Mouse (Mus musculus) adrenal gland (tissue): ENCODE data around the gene Aass.
"Not testable (repeated sequence)": the region's sequence is repeated elsewhere in the genome, so short reads cannot be mapped to it uniquely, and the experiment has no call there.

Experiments used
- intact Hi-C: fragments of 180-260 bp; cut with DNase I; formaldehyde crosslinking; loops from one replicate; pipeline ENCODE4 v1.15.1; 2025
- long read RNA-seq, 2 experiments: library from polyadenylated mRNA; unstranded; transcript quantifications; one replicate each; pipeline ENCODE4 v2.0.0; 2020; ENCODE audit warnings: borderline replicate concordance in 1 of 2; ENCODE audit not compliant: insufficient replicate concordance in 1 of 2

The Aass gene
- long read RNA-seq, experiment 1, result 0 reads
- long read RNA-seq, experiment 2, result 0 reads

GRCm38 (mm10) chr6:23132573-23133181, at the start of gene Aass:
Gene Aass (minus strand): TSS chr6:23132986.
- intact Hi-C loops, result no loop called here

GRCm38 (mm10) chr6:23180096-23180495, 47.3 kb upstream of the Aass start:
- intact Hi-C loops, result loop anchor here (10.0 kb wide), 1 partner anchor 275 kb away; no protein-coding TSS in a partner anchor

GRCm38 (mm10) chr6:23163824-23164223, 31.0 kb upstream of the Aass start:
- intact Hi-C loops, result not testable (repeated sequence)

GRCm38 (mm10) chr6:23156357-23156756, 23.6 kb upstream of the Aass start:
- intact Hi-C loops, result not testable (repeated sequence)

GRCm38 (mm10) chr6:23153112-23153511, 20.3 kb upstream of the Aass start:
- intact Hi-C loops, result no loop called here

GRCm38 (mm10) chr6:23147221-23147620, 14.4 kb upstream of the Aass start:
- intact Hi-C loops, result no loop called here

GRCm38 (mm10) chr6:23143980-23144379, 11.2 kb upstream of the Aass start:
- intact Hi-C loops, result no loop called here

GRCm38 (mm10) chr6:23131015-23131414, 1.8 kb downstream of the Aass start:
- intact Hi-C loops, result no loop called here

GRCm38 (mm10) chr6:23129201-23129600, 3.6 kb downstream of the Aass start:
- intact Hi-C loops, result no loop called here

GRCm38 (mm10) chr6:23126706-23127105, 6.1 kb downstream of the Aass start:
- intact Hi-C loops, result no loop called here

GRCm38 (mm10) chr6:23125831-23126230, 7.0 kb downstream of the Aass start:
- intact Hi-C loops, result no loop called here

GRCm38 (mm10) chr6:23124823-23125222, 8.0 kb downstream of the Aass start:
- intact Hi-C loops, result no loop called here

- intact Hi-C loops, result loop anchor here (2.0 kb wide), 1 partner anchor 120 kb away; no protein-coding TSS in a partner anchor
These were observed 9.9 kb downstream of the Aass start for GRCm38 (mm10) chr6:23122934-23123333.

- intact Hi-C loops, result no loop called here
These were observed 18.0 kb downstream of the Aass start for GRCm38 (mm10) chr6:23114781-23115180.

- intact Hi-C loops, result no loop called here
These were observed 25.7 kb downstream of the Aass start for GRCm38 (mm10) chr6:23107069-23107468.

GRCm38 (mm10) chr6:23106373-23106772, 26.4 kb downstream of the Aass start:
- intact Hi-C loops, result no loop called here

GRCm38 (mm10) chr6:23090346-23091055, 42.3 kb downstream of the Aass start:
- intact Hi-C loops, result not testable (repeated sequence)

GRCm38 (mm10) chr6:23089292-23089691, 43.5 kb downstream of the Aass start:
- intact Hi-C loops, result not testable (repeated sequence)

- intact Hi-C loops, result no loop called here
These were observed 48.0 kb downstream of the Aass start for GRCm38 (mm10) chr6:23084587-23085421.

GRCm38 (mm10) chr6:23079991-23080680, 52.6 kb downstream of the Aass start:
- intact Hi-C loops, result no loop called here

- intact Hi-C loops, result no loop called here
These were observed 54.5 kb downstream of the Aass start for GRCm38 (mm10) chr6:23078273-23078672.
